Mouse (Mus musculus): Measurements from ENCODE around the gene Rps19bp1. TPM values are rescaled to one million over a fixed set of nuclear protein-coding genes. Genes with fewer than 3 reads are reported as not detected.

Gene Rps19bp1
- polyA plus RNA-seq, 1 experiment from 2014 or later = 43.3 TPM

DNA sequence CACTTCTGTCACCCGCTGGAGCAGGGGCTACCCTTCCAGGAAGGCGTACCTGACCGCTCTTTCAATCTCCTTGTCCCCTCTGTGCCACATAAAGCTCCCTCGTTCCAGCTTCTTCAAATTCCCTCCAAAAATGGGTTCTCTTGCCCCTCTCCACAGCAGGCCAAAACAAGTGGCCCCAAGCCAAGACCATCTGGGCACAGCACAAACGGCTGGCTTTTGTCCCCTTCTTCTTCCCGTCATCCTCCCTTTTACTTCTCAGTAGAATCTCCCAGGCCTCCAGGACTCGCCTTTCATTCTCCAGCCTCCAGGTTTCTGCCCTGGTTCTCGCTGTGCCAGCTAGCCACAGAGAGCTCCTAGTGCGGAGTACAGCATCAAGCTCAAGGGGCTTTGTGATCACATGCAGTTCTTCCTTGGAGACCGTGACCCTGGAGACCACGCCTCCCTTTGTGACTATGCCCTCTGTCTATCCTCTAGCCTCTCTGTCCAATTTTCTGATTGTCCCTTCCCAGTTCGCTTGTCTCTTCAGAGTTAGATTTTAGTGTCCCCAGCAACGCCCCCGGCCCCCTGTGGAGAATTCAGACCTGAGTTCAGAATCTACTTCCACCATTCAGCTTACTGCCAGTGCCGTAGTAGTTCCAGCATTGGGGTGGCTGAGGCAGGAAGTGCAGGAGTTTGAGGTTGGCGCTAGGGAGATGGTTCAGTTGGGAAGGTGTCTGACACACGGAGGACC lies 35.9 kb downstream of the Rps19bp1 start:
- no peak for TF ChIP-seq EP300 (optimal IDR thresholded peaks at IDR 0.05)
- TF ChIP-seq CTCF (IDR thresholded peaks at IDR 0.05; ENCODE audit: low read depth) = no peak
- WGBS = 79% methylated on average over 17 of the region's 17 CpGs
- no peak overlapping the region for H3K27ac ChIP-seq (replicated peaks)

DNA sequence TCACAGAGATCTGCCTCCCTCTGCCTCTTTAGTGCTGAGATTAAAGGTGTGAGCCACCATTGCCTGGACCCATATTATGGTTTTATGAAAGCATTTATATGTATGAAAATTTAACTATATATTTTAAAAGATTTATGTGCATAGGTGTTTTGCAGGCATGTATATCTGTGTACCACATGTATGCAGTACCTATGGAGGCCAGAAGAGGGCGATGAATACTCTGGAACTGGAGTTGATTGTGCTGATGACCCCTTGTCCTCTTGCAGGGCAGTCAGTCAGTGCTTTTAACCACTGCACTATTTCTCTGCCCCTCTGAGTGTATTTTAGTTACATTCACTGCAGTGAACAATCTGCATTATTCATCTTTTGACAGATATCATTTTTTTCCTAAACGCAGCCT lies 38.3 kb downstream of the Rps19bp1 start:
- Histone ChIP-seq H3K9me3 (ENCODE audit: control insufficient read depth, low read length) (no peaks in the 10 kb centered on the region), H3K4me1 (replicated peaks; ENCODE audit: control insufficient read depth, insufficient read depth) (no peaks in the 10 kb centered on the region), H3K27ac (replicated peaks) (no peak overlapping the region), H3K4me3 (ENCODE audit: low read depth, low read length) (no peak overlapping the region), H3K9ac (ENCODE audit: low read length) (no peak overlapping the region), H3K36me3 (ENCODE audit: control insufficient read depth, insufficient read depth, low read length) (no peaks in the 10 kb centered on the region), H3K27me3 (ENCODE audit: control insufficient read depth, insufficient read depth, low read length) (no peaks in the 10 kb centered on the region), H3K4me2 (replicated peaks; ENCODE audit: low read depth) (no peak overlapping the region)
- TF ChIP-seq EP300 (optimal IDR thresholded peaks at IDR 0.05) (no peak), CTCF (IDR thresholded peaks at IDR 0.05; ENCODE audit: low read depth) (peak; percentile 80)
- peak; percentile 73 for DNase-seq (ENCODE audit: low spot score)
- ATAC-seq (ENCODE audit: low FRiP score, low TSS enrichment) = peak; percentile 38; the same call in 1 of the 2 replicates
- 44% methylated on average over 2 of the region's 2 CpGs for WGBS

More for the DNA sequence above, 35.9 kb downstream of the Rps19bp1 start:
- H3K9ac ChIP-seq (ENCODE audit: low read length) = no peak overlapping the region
- H3K4me1 ChIP-seq (replicated peaks; ENCODE audit: control insufficient read depth, insufficient read depth) = 0 out of 2 replicates have a peak, but pooled peaks cover 2% of the 10 kb centered on the region
- H3K27me3 ChIP-seq (ENCODE audit: control insufficient read depth, insufficient read depth, low read length) = no peaks in the 10 kb centered on the region
- DNase-seq (ENCODE audit: low spot score) (no peak), ATAC-seq (ENCODE audit: low FRiP score, low TSS enrichment) (no peak)
- no peaks in the 10 kb centered on the region for H3K9me3 ChIP-seq (ENCODE audit: control insufficient read depth, low read length)
- no peak overlapping the region for H3K4me3 ChIP-seq (ENCODE audit: low read depth, low read length)
- no peaks in the 10 kb centered on the region for H3K36me3 ChIP-seq (ENCODE audit: control insufficient read depth, insufficient read depth, low read length)
- H3K4me2 ChIP-seq (replicated peaks; ENCODE audit: low read depth) = no peak overlapping the region

DNA sequence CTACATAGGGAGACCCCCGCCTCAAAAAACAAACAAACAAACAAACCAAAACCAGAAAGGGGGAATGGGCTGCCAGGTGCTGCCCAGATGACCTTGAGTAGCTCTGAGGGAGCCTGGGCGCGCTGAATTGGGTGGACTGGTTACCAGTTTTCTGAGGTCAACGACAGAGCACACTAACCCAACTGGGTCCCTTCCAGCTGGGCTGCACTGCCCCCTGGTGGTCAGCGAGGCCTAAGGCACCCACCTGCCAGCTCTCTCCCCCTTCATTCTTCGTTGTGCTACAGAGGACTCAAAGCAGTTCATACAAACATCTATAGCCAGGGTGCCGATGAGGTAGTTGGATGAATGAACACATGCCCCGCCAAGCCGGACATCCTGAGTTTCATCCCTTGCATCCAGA lies 38.9 kb downstream of the Rps19bp1 start:
- Histone ChIP-seq H3K9ac (ENCODE audit: low read length) (no peak overlapping the region), H3K9me3 (ENCODE audit: control insufficient read depth, low read length) (no peaks in the 10 kb centered on the region), H3K4me2 (replicated peaks; ENCODE audit: low read depth) (no peak overlapping the region), H3K4me3 (ENCODE audit: low read depth, low read length) (no peak overlapping the region), H3K27ac (replicated peaks) (no peak overlapping the region), H3K27me3 (ENCODE audit: control insufficient read depth, insufficient read depth, low read length) (no peaks in the 10 kb centered on the region), H3K36me3 (ENCODE audit: control insufficient read depth, insufficient read depth, low read length) (no peaks in the 10 kb centered on the region), H3K4me1 (replicated peaks; ENCODE audit: control insufficient read depth, insufficient read depth) (no peaks in the 10 kb centered on the region)
- DNase-seq (ENCODE audit: low spot score) (peak; percentile 90), ATAC-seq (ENCODE audit: low FRiP score, low TSS enrichment) (peak; percentile 83)
- TF ChIP-seq EP300 (optimal IDR thresholded peaks at IDR 0.05) (no peak), CTCF (IDR thresholded peaks at IDR 0.05; ENCODE audit: low read depth) (peak; percentile 94)
- 24% methylated on average over 9 of the region's 9 CpGs for WGBS

DNA sequence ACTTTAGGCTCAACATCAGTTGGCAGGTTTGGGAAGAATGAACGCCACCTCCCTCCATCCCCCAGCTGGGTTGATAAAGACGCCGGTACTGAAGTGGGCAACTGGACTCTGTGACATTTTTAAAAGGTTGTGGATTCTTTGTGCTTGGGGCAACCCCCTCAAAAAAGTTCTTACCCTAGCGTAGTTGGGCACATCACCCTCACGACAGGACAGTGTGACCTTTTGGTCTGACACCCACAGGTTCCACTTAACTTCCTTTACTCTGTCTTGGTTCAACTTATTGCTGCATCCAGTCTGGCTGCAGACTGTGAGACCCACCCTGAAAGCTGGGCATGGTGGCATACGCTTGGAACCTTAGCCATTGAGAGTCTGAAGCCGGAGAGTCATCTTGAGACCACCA lies 40.4 kb downstream of the Rps19bp1 start:
- Histone ChIP-seq H3K36me3 (ENCODE audit: control insufficient read depth, insufficient read depth, low read length) (no peaks in the 10 kb centered on the region), H3K4me1 (replicated peaks; ENCODE audit: control insufficient read depth, insufficient read depth) (no peaks in the 10 kb centered on the region; the same call in 1 of the 2 replicates), H3K9ac (ENCODE audit: low read length) (no peak overlapping the region), H3K4me2 (replicated peaks; ENCODE audit: low read depth) (no peak overlapping the region), H3K27me3 (ENCODE audit: control insufficient read depth, insufficient read depth, low read length) (no peaks in the 10 kb centered on the region), H3K9me3 (ENCODE audit: control insufficient read depth, low read length) (no peaks in the 10 kb centered on the region), H3K4me3 (ENCODE audit: low read depth, low read length) (no peak overlapping the region), H3K27ac (replicated peaks) (no peak overlapping the region)
- no peak for ATAC-seq (ENCODE audit: low FRiP score, low TSS enrichment)
- 89% methylated on average over 7 of the region's 7 CpGs for WGBS
- no peak for DNase-seq (ENCODE audit: low spot score)
- TF ChIP-seq CTCF (IDR thresholded peaks at IDR 0.05; ENCODE audit: low read depth) = no peak
- no peak for TF ChIP-seq EP300 (optimal IDR thresholded peaks at IDR 0.05)

DNA sequence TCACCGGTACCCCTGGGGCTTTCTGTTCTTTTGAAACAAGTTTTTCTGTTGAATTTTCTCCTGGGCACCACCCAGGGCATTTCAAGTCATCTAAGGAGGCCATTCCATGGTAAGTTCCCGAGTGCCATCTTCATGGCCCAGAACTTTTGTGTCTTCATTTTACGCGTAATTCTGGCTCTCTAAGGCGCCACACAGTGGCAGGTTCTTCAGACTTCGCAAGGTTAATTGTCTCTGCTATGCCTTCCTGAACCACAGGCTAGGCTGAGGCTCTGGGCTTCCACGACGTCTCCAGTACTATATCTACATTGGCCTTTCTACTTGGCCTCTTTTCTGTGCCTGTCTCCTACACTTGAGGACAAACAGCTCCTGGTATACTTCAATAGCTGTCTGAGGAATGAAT lies 43.1 kb downstream of the Rps19bp1 start:
- TF ChIP-seq CTCF (IDR thresholded peaks at IDR 0.05; ENCODE audit: low read depth) = peak; percentile 42
- no peak for TF ChIP-seq EP300 (optimal IDR thresholded peaks at IDR 0.05)
- H3K4me1 ChIP-seq (replicated peaks; ENCODE audit: control insufficient read depth, insufficient read depth) = no peaks in the 10 kb centered on the region; the same call in 1 of the 2 replicates
- H3K36me3 ChIP-seq (ENCODE audit: control insufficient read depth, insufficient read depth, low read length) = no peaks in the 10 kb centered on the region
- DNase-seq (ENCODE audit: low spot score) (no peak), ATAC-seq (ENCODE audit: low FRiP score, low TSS enrichment) (no peak)
- no peak overlapping the region for H3K27ac ChIP-seq (replicated peaks)
- no peak overlapping the region for H3K4me2 ChIP-seq (replicated peaks; ENCODE audit: low read depth)
- H3K9ac ChIP-seq (ENCODE audit: low read length) = no peak overlapping the region
- H3K4me3 ChIP-seq (ENCODE audit: low read depth, low read length) = no peak overlapping the region
- no peaks in the 10 kb centered on the region for H3K9me3 ChIP-seq (ENCODE audit: control insufficient read depth, low read length)
- H3K27me3 ChIP-seq (ENCODE audit: control insufficient read depth, insufficient read depth, low read length) = no peaks in the 10 kb centered on the region
- 59% methylated on average over 8 of the region's 8 CpGs for WGBS

Measured in stomach, postnatal 0 days (tissue).